Mouse (Mus musculus) liver, embryonic 14.5 days (tissue): ENCODE results near the gene Gm29776. TPM values are rescaled to one million over a fixed set of nuclear protein-coding genes. Genes with fewer than 3 reads are reported as not detected.

Source experiments
- ATAC-seq: fragments of 200-750 bp; cut with Nextera tagmentation; 2 replicates; pipeline ENCODE4 v1.8.0; 2017; ENCODE audit warnings: moderate number of reproducible peaks, mild to moderate bottlenecking, moderate library complexity; ENCODE audit not compliant: insufficient read depth
- DNase-seq, 3 experiments: peaks; one replicate each; pipeline ENCODE4 v3.0.0-alpha.2; 2012 to 2013; ENCODE audit warnings: low read depth in 3 of 3, low spot score in 3 of 3
- H3K27ac ChIP-seq: fragments of 300-500 bp; sonication (generic); 2 replicates; pipeline ENCODE4 v1.5.1; 2014; ENCODE audit warnings: moderate library complexity, mild to moderate bottlenecking, control low read depth, inconsistent platforms
- H3K27me3 ChIP-seq: fragments of 300-500 bp; sonication (generic); 2 replicates; pipeline ENCODE4 v1.6.1; 2014; ENCODE audit warnings: mild to moderate bottlenecking, low read length, moderate library complexity; ENCODE audit not compliant: control insufficient read depth, insufficient read depth
- H3K36me3 ChIP-seq: fragments of 300-500 bp; sonication (generic); replicated peaks from 2 replicates; pipeline ENCODE4 v1.6.1; 2014; ENCODE audit warnings: low read depth; ENCODE audit not compliant: control insufficient read depth, insufficient read depth
- H3K4me1 ChIP-seq, 2 experiments: fragments of 200-500 bp in 1 of 2; fragments of 300-500 bp in 1 of 2; sonication (generic) in 1 of 2; replicated peaks; 2 replicates each; pipeline ENCODE4 v1.6.1; 2012 to 2014; ENCODE audit warnings: antibody characterized with exemption in 1 of 2, inconsistent platforms in 1 of 2, low read length in 1 of 2; ENCODE audit not compliant: control insufficient read depth in 2 of 2, insufficient read depth in 2 of 2
- H3K4me2 ChIP-seq: fragments of 300-500 bp; sonication (generic); 2 replicates; pipeline ENCODE4 v1.6.1; 2014; ENCODE audit warnings: low read depth, mild to moderate bottlenecking, control low read depth, moderate library complexity
- H3K4me3 ChIP-seq, 2 experiments: fragments of 200-500 bp in 1 of 2; fragments of 300-500 bp in 1 of 2; sonication (generic) in 1 of 2; 2 replicates each; pipeline ENCODE4 v1.5.1; 2012 to 2014; ENCODE audit warnings: low read depth in 2 of 2, low read length in 2 of 2, mild to moderate bottlenecking in 2 of 2, control low read depth in 1 of 2, inconsistent platforms in 1 of 2, moderate library complexity in 1 of 2; ENCODE audit not compliant: insufficient read depth in 1 of 2
- H3K9ac ChIP-seq: fragments of 300-500 bp; sonication (generic); replicated peaks from 2 replicates; pipeline ENCODE4 v1.6.1; 2014; ENCODE audit warnings: mild to moderate bottlenecking, control low read depth, moderate library complexity
- H3K9me3 ChIP-seq: fragments of 300-500 bp; sonication (generic); 2 replicates; pipeline ENCODE4 v1.6.1; 2016; ENCODE audit warnings: low read length, mixed read lengths; ENCODE audit not compliant: control insufficient read depth
- CTCF ChIP-seq: IDR thresholded peaks from 2 replicates; pipeline ENCODE4 v1.5.1; 2016; ENCODE audit warnings: antibody characterized with exemption, low read depth, control low read depth
- EP300 ChIP-seq: IDR thresholded peaks from 2 replicates; pipeline ENCODE4 v1.6.1; 2016; ENCODE audit warnings: antibody characterized with exemption, low read depth
- WGBS: fragments of 180-500 bp; shearing (Covaris S2); extraction: QIAGEN DNeasy Blood & Tissue Kit; methylation state at CpG from one replicate; pipeline ENCODE4 v1.1.7; 2014; ENCODE audit not compliant: insufficient replicate concordance; 5-methylcytosine and 5-hydroxymethylcytosine counted together
- polyA plus RNA-seq, 2 experiments: library from polyadenylated mRNA; depleted of rRNA in 1 of 2; stranded (reverse) in 1 of 2; unstranded in 1 of 2; fragments of >200 nt; fragmentation: Nextera tagmentation in 1 of 2; extraction: Ambion mirVana in 1 of 2; gene quantifications; 2 replicates each; pipeline versions ENCODE4 v1.2.1 to v1.2.3; 2012 to 2014

Gm29776 gene
- polyA plus RNA-seq, 2 experiments: 0.03 to 0.06 TPM

DNA sequence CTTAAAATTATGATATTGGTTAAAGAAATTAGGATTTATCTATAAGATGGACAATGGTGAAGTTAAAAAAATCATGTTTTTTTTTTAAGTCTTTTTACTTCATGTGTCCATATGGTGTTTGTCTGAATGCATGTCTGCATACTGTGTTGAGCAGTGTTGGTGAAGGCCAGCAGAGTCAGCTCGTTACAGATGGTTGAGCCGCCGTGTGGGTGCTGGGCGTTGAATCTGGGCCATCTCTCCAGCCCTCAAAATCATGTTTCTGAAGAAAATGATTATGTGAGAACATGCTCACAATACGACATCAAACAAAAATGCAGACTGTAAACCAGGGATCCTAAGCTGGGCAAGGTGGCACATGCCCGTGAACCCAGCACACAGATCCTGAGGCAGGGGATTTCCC is 31.7 kb upstream of the Gm29776 start:
- Histone ChIP-seq H3K9ac (no peak overlapping the region), H3K9me3 (no peaks in the 10 kb centered on the region), H3K36me3 (no peaks in the 10 kb centered on the region), H3K4me3 (no peak overlapping the region), H3K4me1 (no peaks in the 10 kb centered on the region), H3K4me2 (no peak overlapping the region), H3K27me3 (no peaks in the 10 kb centered on the region), H3K27ac (no peak overlapping the region)
- TF ChIP-seq EP300 (no peak), CTCF (no peak)
- 77% methylated on average over 6 of the region's 6 CpGs for WGBS
- no peak for DNase-seq
- no peak for ATAC-seq

GRCm38 (mm10) chr14:54728823-54729653 is 30.4 kb upstream of the Gm29776 start:
- 64% methylated on average over 13 of the region's 13 CpGs for WGBS
- Histone ChIP-seq H3K27me3 (no peaks in the 10 kb centered on the region), H3K4me3 (no peak overlapping the region), H3K27ac (no peak overlapping the region), H3K9me3 (no peaks in the 10 kb centered on the region), H3K9ac (no peak overlapping the region), H3K4me1 (no peaks in the 10 kb centered on the region), H3K4me2 (no peak overlapping the region), H3K36me3 (no peaks in the 10 kb centered on the region)
- DNase-seq (no peak), ATAC-seq (no peak)
- TF ChIP-seq CTCF (no peak), EP300 (no peak)

DNA sequence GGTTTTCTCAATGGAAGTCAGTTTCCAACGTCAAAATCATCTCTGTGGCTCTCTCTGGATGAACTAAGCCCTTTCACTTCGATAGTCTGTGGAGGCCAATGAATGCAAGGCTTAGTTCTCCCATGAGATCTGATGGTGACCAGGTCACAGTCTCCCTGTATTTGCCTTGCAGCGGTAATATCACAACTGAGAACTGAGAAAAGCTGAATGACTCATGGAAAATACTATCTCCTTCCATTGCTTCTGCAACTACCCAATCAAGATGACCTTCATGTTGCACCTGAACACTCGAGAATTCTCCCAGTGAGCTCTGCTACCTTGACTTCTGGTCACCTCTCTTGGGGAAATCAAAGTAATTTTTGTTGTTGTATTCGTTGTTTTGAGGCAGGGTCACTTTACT is 28.9 kb upstream of the Gm29776 start:
- no peak for DNase-seq
- Histone ChIP-seq H3K36me3 (no peaks in the 10 kb centered on the region), H3K9ac (no peak overlapping the region), H3K27ac (no peak overlapping the region), H3K4me1 (no peaks in the 10 kb centered on the region), H3K4me2 (no peak overlapping the region), H3K9me3 (no peaks in the 10 kb centered on the region), H3K27me3 (no peaks in the 10 kb centered on the region), H3K4me3 (no peak overlapping the region)
- ATAC-seq: no peak
- TF ChIP-seq CTCF (no peak), EP300 (no peak)
- WGBS: 55% methylated on average over 5 of the region's 5 CpGs

- Histone ChIP-seq H3K9me3 (no peaks in the 10 kb centered on the region), H3K27me3 (no peaks in the 10 kb centered on the region), H3K36me3 (no peaks in the 10 kb centered on the region), H3K9ac (no peak overlapping the region), H3K4me2 (no peak overlapping the region), H3K4me1 (no peaks in the 10 kb centered on the region), H3K4me3 (no peak overlapping the region), H3K27ac (no peak overlapping the region)
- DNase-seq (no peak), ATAC-seq (no peak)
- WGBS: 20% methylated on average over 6 of the region's 6 CpGs
- TF ChIP-seq EP300 (no peak), CTCF (no peak)
These were observed 25.4 kb upstream of the Gm29776 start for GRCm38 (mm10) chr14:54724049-54724448.

- no peak overlapping the region for H3K27ac ChIP-seq
- no peak overlapping the region for H3K9ac ChIP-seq
- WGBS: 74% methylated on average over 10 of the region's 10 CpGs
- H3K27me3 ChIP-seq: no peaks in the 10 kb centered on the region
- no peak overlapping the region for H3K4me2 ChIP-seq
- H3K4me1 ChIP-seq: no peaks in the 10 kb centered on the region
- no peak overlapping the region for H3K4me3 ChIP-seq
- ATAC-seq: no peak
- no peaks in the 10 kb centered on the region for H3K9me3 ChIP-seq
- DNase-seq: no peak
- H3K36me3 ChIP-seq: no peaks in the 10 kb centered on the region
- TF ChIP-seq EP300 (no peak), CTCF (no peak)
These were observed 23.1 kb upstream of the Gm29776 start for GRCm38 (mm10) chr14:54721711-54722110.
